In the genomic region with DNA sequence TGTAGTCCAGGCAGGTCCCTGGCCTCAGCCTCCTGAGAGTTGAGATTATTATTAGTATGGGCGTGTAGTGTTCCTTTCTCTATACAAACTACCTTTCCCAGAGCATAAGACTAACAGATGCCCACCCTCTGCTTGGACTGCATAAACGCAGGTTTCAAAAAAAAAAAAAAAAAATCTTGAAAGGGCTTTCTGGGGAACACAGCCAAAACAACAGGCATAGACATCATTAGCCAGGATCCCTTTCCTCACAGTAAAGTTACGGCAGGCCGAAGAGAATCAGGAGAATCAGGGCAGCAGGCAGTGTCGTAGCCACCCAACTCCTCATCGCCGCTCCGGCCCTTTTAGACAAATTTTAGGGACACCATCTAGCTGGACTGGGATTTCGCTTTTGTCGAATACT, we compare ENCODE assay signal across 25 mouse cellular contexts. TPM values are rescaled to one million over a fixed set of nuclear protein-coding genes. Genes with fewer than 3 reads are reported as not detected.
DNase-seq lines count a peak whose midpoint lies in the region; ATAC-seq and TF ChIP-seq lines count a peak whose summit lies in the region.
"Had no signal": no experiment of that assay in that cellular context is flagged by ENCODE, and none has a peak within 500 bp of the region (broad histone marks: within the 10 kb centered on the region; RNA-seq: fewer than 3 reads in every experiment).

No protein-coding gene starts in this region.

- no peaks in the 10 kb centered on the region for H3K36me3 ChIP-seq in forebrain, embryonic 14.5 days (ENCODE audit: control insufficient read depth, insufficient read depth, low read length)
- no peaks in the 10 kb centered on the region for H3K36me3 ChIP-seq in forebrain, embryonic 12.5 days (replicated peaks)
- H3K36me3 ChIP-seq in hindbrain, embryonic 14.5 days (replicated peaks; ENCODE audit: control insufficient read depth, insufficient read depth) = no peaks in the 10 kb centered on the region
- H3K36me3 ChIP-seq in hindbrain, embryonic 10.5 days = no peaks in the 10 kb centered on the region
- no peaks in the 10 kb centered on the region for H3K36me3 ChIP-seq in midbrain, embryonic 14.5 days (ENCODE audit: control insufficient read depth, insufficient read depth, low read length)
- H3K36me3 ChIP-seq in midbrain, embryonic 10.5 days = no peaks in the 10 kb centered on the region
- H3K36me3 ChIP-seq: embryonic facial prominence, embryonic 12.5 days; embryonic facial prominence, embryonic 15.5 days; heart, embryonic 10.5 days; heart, embryonic 13.5 days; hindbrain, embryonic 12.5 days had no signal

- no peaks in the 10 kb centered on the region for H3K27me3 ChIP-seq in forebrain, embryonic 14.5 days (replicated peaks; ENCODE audit: control insufficient read depth, insufficient read depth, low read length)
- H3K27me3 ChIP-seq in forebrain, embryonic 12.5 days = no peaks in the 10 kb centered on the region
- H3K27me3 ChIP-seq in hindbrain, embryonic 14.5 days (ENCODE audit: control insufficient read depth, insufficient read depth, low read length) = no peaks in the 10 kb centered on the region
- no peaks in the 10 kb centered on the region for H3K27me3 ChIP-seq in hindbrain, embryonic 10.5 days (ENCODE audit: insufficient read depth, poor library complexity, severe bottlenecking)
- H3K27me3 ChIP-seq in midbrain, embryonic 14.5 days (ENCODE audit: control insufficient read depth, insufficient read depth, low read length) = no peaks in the 10 kb centered on the region
- no peaks in the 10 kb centered on the region for H3K27me3 ChIP-seq in midbrain, embryonic 10.5 days (ENCODE audit: low read depth, poor library complexity, severe bottlenecking)
- H3K27me3 ChIP-seq: embryonic facial prominence, embryonic 12.5 days; embryonic facial prominence, embryonic 15.5 days; heart, embryonic 13.5 days; hindbrain, embryonic 12.5 days had no signal

- H3K9ac ChIP-seq in forebrain, embryonic 14.5 days (ENCODE audit: low read length) = no peak overlapping the region
- no peak overlapping the region for H3K9ac ChIP-seq in forebrain, embryonic 12.5 days
- no peak overlapping the region for H3K9ac ChIP-seq in hindbrain, embryonic 14.5 days
- H3K9ac ChIP-seq in midbrain, embryonic 14.5 days (replicated peaks; ENCODE audit: low read length) = no peak overlapping the region
- H3K9ac ChIP-seq: embryonic facial prominence, embryonic 12.5 days; embryonic facial prominence, embryonic 15.5 days; heart, embryonic 13.5 days; hindbrain, embryonic 12.5 days had no signal

- DNase-seq in forebrain, embryonic 14.5 days (ENCODE audit: low spot score) = peak; percentile 64
- DNase-seq in hindbrain, embryonic 14.5 days (ENCODE audit: low spot score) = no peak
- no peak for DNase-seq in hindbrain, embryonic 10.5 days (ENCODE audit: low spot score)
- DNase-seq in midbrain, embryonic 14.5 days = peak; percentile 21
- no peak for DNase-seq in midbrain, embryonic 10.5 days (ENCODE audit: low spot score)
- peak; percentile 75 for DNase-seq in brain, embryonic 14.5 days (ENCODE audit: low read depth)
- DNase-seq in lung, adult 18-20 months = no peak
- DNase-seq: adrenal gland, adult 2 months; adrenal gland, postnatal 14 days; B cell, adult 2 months; cerebellum, adult 18-20 months; cerebellum, adult 9-11 months; gastrocnemius, postnatal 10 days; gastrocnemius, postnatal 36 days; heart, adult 2 months; heart, postnatal 14 days; heart, postnatal 4 days; kidney, adult 2 months had no signal

- no peaks in the 10 kb centered on the region for H3K4me1 ChIP-seq in forebrain, embryonic 14.5 days (ENCODE audit: control insufficient read depth, insufficient read depth, low read length)
- H3K4me1 ChIP-seq in forebrain, embryonic 12.5 days = no peaks in the 10 kb centered on the region
- 0 out of 2 replicates have a peak, but pooled peaks cover 3% of the 10 kb centered on the region for H3K4me1 ChIP-seq in hindbrain, embryonic 14.5 days (replicated peaks; ENCODE audit: control insufficient read depth, insufficient read depth, low read length)
- H3K4me1 ChIP-seq in hindbrain, embryonic 10.5 days (replicated peaks) = no peaks in the 10 kb centered on the region
- H3K4me1 ChIP-seq in midbrain, embryonic 14.5 days (ENCODE audit: control insufficient read depth, insufficient read depth, low read length) = no peaks in the 10 kb centered on the region; the same call in 1 of the 2 replicates
- peaks cover 3% of the 10 kb centered on the region; the same call in 1 of the 2 replicates for H3K4me1 ChIP-seq in midbrain, embryonic 10.5 days
- H3K4me1 ChIP-seq: embryonic facial prominence, embryonic 12.5 days; embryonic facial prominence, embryonic 15.5 days; heart, embryonic 10.5 days; heart, embryonic 13.5 days; hindbrain, embryonic 12.5 days had no signal

- peak; percentile 58 for ATAC-seq in forebrain, embryonic 14.5 days
- ATAC-seq in forebrain, embryonic 12.5 days (ENCODE audit: low FRiP score) = no peak
- ATAC-seq in hindbrain, embryonic 14.5 days (ENCODE audit: low FRiP score) = no peak
- ATAC-seq in midbrain, embryonic 14.5 days (ENCODE audit: low FRiP score, low TSS enrichment) = no peak
- ATAC-seq: intestine, postnatal 0 days had no signal

- TF ChIP-seq POLR2A in brain, embryonic 14.5 days (IDR thresholded peaks at IDR 0.05; ENCODE audit: borderline replicate concordance, extremely low read depth, insufficient read depth, insufficient read length, poor library complexity, severe bottlenecking) = no peak

- no peak for TF ChIP-seq CTCF in brain, embryonic 14.5 days (IDR thresholded peaks at IDR 0.05; ENCODE audit: borderline replicate concordance, extremely low read depth, insufficient read depth, insufficient read length)

- 58% methylated on average over 10 of the region's 10 CpGs for WGBS in forebrain, embryonic 14.5 days
- 85% methylated on average over 10 of the region's 10 CpGs for WGBS in forebrain, embryonic 12.5 days
- 74% methylated on average over 10 of the region's 10 CpGs for WGBS in hindbrain, embryonic 14.5 days
- WGBS in hindbrain, embryonic 10.5 days = 90% methylated on average over 10 of the region's 10 CpGs
- 75% methylated on average over 10 of the region's 10 CpGs for WGBS in midbrain, embryonic 14.5 days
- 92% methylated on average over 10 of the region's 10 CpGs for WGBS in midbrain, embryonic 10.5 days

- no peak overlapping the region for H3K4me3 ChIP-seq in forebrain, embryonic 14.5 days (ENCODE audit: low read depth, low read length)
- H3K4me3 ChIP-seq in forebrain, embryonic 12.5 days (replicated peaks) = no peak overlapping the region
- H3K4me3 ChIP-seq in hindbrain, embryonic 14.5 days (replicated peaks; ENCODE audit: low read length) = no peak overlapping the region
- H3K4me3 ChIP-seq in hindbrain, embryonic 10.5 days = no peak overlapping the region
- H3K4me3 ChIP-seq in midbrain, embryonic 14.5 days (replicated peaks; ENCODE audit: low read depth, low read length) = no peak overlapping the region
- no peak overlapping the region for H3K4me3 ChIP-seq in midbrain, embryonic 10.5 days
- H3K4me3 ChIP-seq: embryonic facial prominence, embryonic 12.5 days; embryonic facial prominence, embryonic 15.5 days; heart, adult 2 months; heart, embryonic 10.5 days; heart, embryonic 13.5 days; hindbrain, embryonic 12.5 days had no signal

- H3K4me2 ChIP-seq in forebrain, embryonic 14.5 days (ENCODE audit: low read length) = peak overlapping the region; percentile 21; the same call in 1 of the 2 replicates
- no peak overlapping the region for H3K4me2 ChIP-seq in forebrain, embryonic 12.5 days
- no peak overlapping the region; the same call in 1 of the 2 replicates for H3K4me2 ChIP-seq in hindbrain, embryonic 14.5 days (replicated peaks)
- no peak overlapping the region for H3K4me2 ChIP-seq in midbrain, embryonic 14.5 days (ENCODE audit: low read length)
- H3K4me2 ChIP-seq: embryonic facial prominence, embryonic 12.5 days; embryonic facial prominence, embryonic 15.5 days; heart, embryonic 13.5 days; hindbrain, embryonic 12.5 days had no signal

- no peaks in the 10 kb centered on the region for H3K9me3 ChIP-seq in forebrain, embryonic 14.5 days (replicated peaks; ENCODE audit: control insufficient read depth, low read length)
- H3K9me3 ChIP-seq in forebrain, embryonic 12.5 days = no peaks in the 10 kb centered on the region
- no peaks in the 10 kb centered on the region for H3K9me3 ChIP-seq in hindbrain, embryonic 14.5 days (ENCODE audit: control insufficient read depth, low read length)
- H3K9me3 ChIP-seq in hindbrain, embryonic 10.5 days = no peaks in the 10 kb centered on the region
- no peaks in the 10 kb centered on the region for H3K9me3 ChIP-seq in midbrain, embryonic 14.5 days (ENCODE audit: control insufficient read depth, low read length)
- no peaks in the 10 kb centered on the region for H3K9me3 ChIP-seq in midbrain, embryonic 10.5 days (replicated peaks)
- H3K9me3 ChIP-seq: embryonic facial prominence, embryonic 12.5 days; embryonic facial prominence, embryonic 15.5 days; heart, embryonic 10.5 days; hindbrain, embryonic 12.5 days had no signal

- H3K27ac ChIP-seq in forebrain, embryonic 14.5 days (ENCODE audit: low read depth, low read length) = peak overlapping the region; percentile 44; the same call in 1 of the 2 replicates
- H3K27ac ChIP-seq in forebrain, embryonic 12.5 days = no peak overlapping the region
- H3K27ac ChIP-seq in hindbrain, embryonic 14.5 days = peak overlapping the region; percentile 54; the same call in 1 of the 2 replicates
- no peak overlapping the region for H3K27ac ChIP-seq in hindbrain, embryonic 10.5 days
- H3K27ac ChIP-seq in midbrain, embryonic 14.5 days (replicated peaks; ENCODE audit: low read depth, low read length) = no peak overlapping the region
- no peak overlapping the region for H3K27ac ChIP-seq in midbrain, embryonic 10.5 days (replicated peaks)
- H3K27ac ChIP-seq: embryonic facial prominence, embryonic 12.5 days; embryonic facial prominence, embryonic 15.5 days; heart, adult 2 months; heart, embryonic 10.5 days; heart, embryonic 13.5 days; hindbrain, embryonic 12.5 days had no signal

RNA-seq across cellular contexts. Expression of a gene that starts 28.7 kb away (rescaled TPM):
- 39.6 and 40.8 TPM in 2 replicates for polyA plus RNA-seq in forebrain, embryonic 14.5 days (2014; fragmentation: Nextera tagmentation; extraction: Ambion mirVana)
- 32.2 and 39.5 TPM in 2 replicates for polyA plus RNA-seq in forebrain, embryonic 12.5 days (2016; fragmentation: Nextera tagmentation; extraction: Ambion mirVana)
- polyA plus RNA-seq in hindbrain, embryonic 14.5 days (2014; fragmentation: Nextera tagmentation; extraction: Ambion mirVana) = 42.0 and 43.7 TPM in 2 replicates
- polyA plus RNA-seq in hindbrain, embryonic 10.5 days (2016; fragmentation: Nextera tagmentation; extraction: Ambion mirVana) = 18.2 and 21.6 TPM in 2 replicates
- 51.3 and 53.9 TPM in 2 replicates for polyA plus RNA-seq in midbrain, embryonic 14.5 days (2014; fragmentation: Nextera tagmentation; extraction: Ambion mirVana)
- 17.5 and 18.7 TPM in 2 replicates for polyA plus RNA-seq in midbrain, embryonic 10.5 days (2016; fragmentation: Nextera tagmentation; extraction: Ambion mirVana)
- 81.0 and 95.2 TPM in 2 replicates for polyA plus RNA-seq in brain, embryonic 14.5 days (2012; rRNA removed)

Comparison
In these comparisons a context has a peak if more than half of its experiments do, and no peak if none do; other contexts are left out.
1. DNase-seq: peak in forebrain, embryonic 14.5 days (single experiment), midbrain, embryonic 14.5 days (single experiment) and brain, embryonic 14.5 days (single experiment); none in hindbrain, embryonic 14.5 days (single experiment), hindbrain, embryonic 10.5 days (single experiment), midbrain, embryonic 10.5 days (single experiment) and lung, adult 18-20 months (0 of 2).
2. H3K27ac ChIP-seq: peak in forebrain, embryonic 14.5 days (single experiment) and hindbrain, embryonic 14.5 days (single experiment); none in forebrain, embryonic 12.5 days (single experiment), hindbrain, embryonic 10.5 days (single experiment), midbrain, embryonic 14.5 days (single experiment) and midbrain, embryonic 10.5 days (single experiment).